Mouse (Mus musculus): Measurements from ENCODE around the gene Actrt2.

The Actrt2 gene

GRCm38 (mm10) chr4:154667767-154668166 lies at the start of gene Actrt2:
Gene Actrt2 (minus strand): TSS chr4:154667867.
- no peak for DNase-seq (ENCODE audit: low read depth in 2 of 2, low spot score in 2 of 2)

GRCm38 (mm10) chr4:154709391-154710107 lies 41.9 kb upstream of the Actrt2 start:
- DNase-seq (ENCODE audit: low read depth in 2 of 2, low spot score in 2 of 2), result no peak

GRCm38 (mm10) chr4:154708811-154709210 lies 41.1 kb upstream of the Actrt2 start:
- DNase-seq (ENCODE audit: low read depth in 2 of 2, low spot score in 2 of 2), result no peak

GRCm38 (mm10) chr4:154708223-154708622 lies 40.6 kb upstream of the Actrt2 start:
- no peak for DNase-seq (ENCODE audit: low read depth in 2 of 2, low spot score in 2 of 2)

GRCm38 (mm10) chr4:154707521-154707920 lies 39.9 kb upstream of the Actrt2 start:
- no peak for DNase-seq (ENCODE audit: low read depth in 2 of 2, low spot score in 2 of 2)

- no peak for DNase-seq (ENCODE audit: low read depth in 2 of 2, low spot score in 2 of 2)
These were observed 38.8 kb upstream of the Actrt2 start for GRCm38 (mm10) chr4:154706442-154706841.

- no peak for DNase-seq (ENCODE audit: low read depth in 2 of 2, low spot score in 2 of 2)
These were observed 38.0 kb upstream of the Actrt2 start for GRCm38 (mm10) chr4:154705681-154706080.

- DNase-seq (ENCODE audit: low read depth in 2 of 2, low spot score in 2 of 2), result no peak
These were observed 37.4 kb upstream of the Actrt2 start for GRCm38 (mm10) chr4:154705056-154705455.

GRCm38 (mm10) chr4:154704591-154704990 lies 36.9 kb upstream of the Actrt2 start:
- DNase-seq (ENCODE audit: low read depth in 2 of 2, low spot score in 2 of 2), result no peak

- DNase-seq (ENCODE audit: low read depth in 2 of 2, low spot score in 2 of 2), result no peak
These were observed 35.9 kb upstream of the Actrt2 start for GRCm38 (mm10) chr4:154703426-154704070.

GRCm38 (mm10) chr4:154702931-154703330 lies 35.3 kb upstream of the Actrt2 start:
- DNase-seq (ENCODE audit: low read depth in 2 of 2, low spot score in 2 of 2), result no peak

GRCm38 (mm10) chr4:154702186-154702585 lies 34.5 kb upstream of the Actrt2 start:
- DNase-seq (ENCODE audit: low read depth in 2 of 2, low spot score in 2 of 2), result no peak

GRCm38 (mm10) chr4:154700921-154701412 lies 33.3 kb upstream of the Actrt2 start:
- no peak for DNase-seq (ENCODE audit: low read depth in 2 of 2, low spot score in 2 of 2)

GRCm38 (mm10) chr4:154700436-154700835 lies 32.8 kb upstream of the Actrt2 start:
- DNase-seq (ENCODE audit: low read depth in 2 of 2, low spot score in 2 of 2), result no peak

- no peak for DNase-seq (ENCODE audit: low read depth in 2 of 2, low spot score in 2 of 2)
These were observed 31.6 kb upstream of the Actrt2 start for GRCm38 (mm10) chr4:154699236-154699635.

- no peak for DNase-seq (ENCODE audit: low read depth in 2 of 2, low spot score in 2 of 2)
These were observed 31.0 kb upstream of the Actrt2 start for GRCm38 (mm10) chr4:154698631-154699030.

- DNase-seq (ENCODE audit: low read depth in 2 of 2, low spot score in 2 of 2), result no peak
These were observed 30.4 kb upstream of the Actrt2 start for GRCm38 (mm10) chr4:154698021-154698590.

- DNase-seq (ENCODE audit: low read depth in 2 of 2, low spot score in 2 of 2), result no peak
These were observed 29.8 kb upstream of the Actrt2 start for GRCm38 (mm10) chr4:154697476-154697875.

GRCm38 (mm10) chr4:154696552-154696951 lies 28.9 kb upstream of the Actrt2 start:
- DNase-seq (ENCODE audit: low read depth in 2 of 2, low spot score in 2 of 2), result no peak

GRCm38 (mm10) chr4:154696146-154696545 lies 28.5 kb upstream of the Actrt2 start:
- no peak for DNase-seq (ENCODE audit: low read depth in 2 of 2, low spot score in 2 of 2)

- DNase-seq (ENCODE audit: low read depth in 2 of 2, low spot score in 2 of 2), result no peak
These were observed 26.7 kb upstream of the Actrt2 start for GRCm38 (mm10) chr4:154694361-154694760.

- DNase-seq (ENCODE audit: low read depth in 2 of 2, low spot score in 2 of 2), result no peak
These were observed 25.8 kb upstream of the Actrt2 start for GRCm38 (mm10) chr4:154693348-154694015.

Data from CD8-positive naive resting alpha-beta T cell, adult 2 months (primary cell).